Mouse (Mus musculus) C2C12 (cell line): ENCODE results near the gene Ncf1.

ENCODE experiments used
- MAX ChIP-seq: IDR thresholded peaks from one replicate; pipeline ENCODE4 v1.6.1; 2011; ENCODE audit warnings: mild to moderate bottlenecking, control low read depth
- USF1 ChIP-seq: IDR thresholded peaks from one replicate; pipeline ENCODE4 v1.6.1; 2011; ENCODE audit warnings: low read depth, mild to moderate bottlenecking, control low read depth, moderate library complexity

DNA sequence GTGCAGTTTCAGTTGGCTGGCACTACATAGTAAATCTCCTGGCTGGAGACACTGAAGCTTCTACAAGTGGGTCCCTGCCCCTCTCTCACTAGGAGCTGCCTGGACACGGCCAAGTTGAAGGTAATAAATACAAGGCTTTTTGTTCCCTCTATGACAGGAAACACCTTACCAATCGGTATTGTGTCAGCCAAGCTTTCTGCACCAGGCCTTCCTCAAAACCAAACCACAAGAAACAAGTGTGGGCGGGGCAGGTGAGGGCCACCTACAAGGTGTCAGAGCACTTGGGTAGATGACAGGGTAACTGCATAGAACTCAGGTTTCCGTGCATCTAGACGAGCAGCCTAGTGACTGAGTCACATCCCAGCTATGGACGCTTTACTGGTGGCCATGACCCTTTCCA lies 7.4 kb upstream of the Ncf1 start:
- TF ChIP-seq USF1, result no peak
- no peak for TF ChIP-seq MAX
